Mouse (Mus musculus) urinary bladder, postnatal 25 days (tissue): ENCODE measurements around the gene Gm20683.
A peak's percentile ranks its signal among the peaks of the same experiment; 100 is the strongest.
"Not testable (repeated sequence)": the region's sequence is repeated elsewhere in the genome, so short reads cannot be mapped to it uniquely, and the experiment has no call there.

Experiments
- DNase-seq: peaks from one replicate; pipeline ENCODE4 v3.0.0; 2022; ENCODE audit warnings: low spot score

Gm20683 gene

GRCm38 (mm10) chr17:25874148-25874720 lies 32.7 kb upstream of the Gm20683 start:
- DNase-seq = no peak

GRCm38 (mm10) chr17:25873405-25874147 lies 32.0 kb upstream of the Gm20683 start:
- DNase-seq = no peak

- no peak for DNase-seq
These were observed 31.1 kb upstream of the Gm20683 start for GRCm38 (mm10) chr17:25872676-25873075.

- not testable (repeated sequence) for DNase-seq
These were observed 30.0 kb upstream of the Gm20683 start for GRCm38 (mm10) chr17:25871566-25871965.

GRCm38 (mm10) chr17:25869954-25870353 lies 28.4 kb upstream of the Gm20683 start:
- no peak for DNase-seq

- no peak for DNase-seq
These were observed 27.9 kb upstream of the Gm20683 start for GRCm38 (mm10) chr17:25869498-25869897.

- DNase-seq = peak; percentile 65
These were observed 27.1 kb upstream of the Gm20683 start, which contains the start of gene Mcrip2 for GRCm38 (mm10) chr17:25868601-25869191. TSS of gene Mcrip2 (minus strand) at chr17:25868764.

GRCm38 (mm10) chr17:25867836-25868600 lies 26.5 kb upstream of the Gm20683 start:
- peak; percentile 37 for DNase-seq

GRCm38 (mm10) chr17:25867509-25867835 lies 25.9 kb upstream of the Gm20683 start:
- DNase-seq = no peak

- DNase-seq = no peak
These were observed 24.6 kb upstream of the Gm20683 start for GRCm38 (mm10) chr17:25866172-25866571.

- DNase-seq = no peak
These were observed 23.7 kb upstream of the Gm20683 start for GRCm38 (mm10) chr17:25865288-25865687.

GRCm38 (mm10) chr17:25864311-25864710 lies 22.7 kb upstream of the Gm20683 start:
- DNase-seq = no peak

GRCm38 (mm10) chr17:25863681-25864080 lies 22.1 kb upstream of the Gm20683 start:
- DNase-seq = no peak

GRCm38 (mm10) chr17:25861704-25862612 lies 20.4 kb upstream of the Gm20683 start:
- no peak for DNase-seq

GRCm38 (mm10) chr17:25860832-25861703 lies 19.5 kb upstream of the Gm20683 start, which contains the start of gene Wdr90:
TSS of gene Wdr90 (minus strand) at chr17:25861501.
- peak; percentile 87 for DNase-seq

GRCm38 (mm10) chr17:25860229-25860628 lies 18.7 kb upstream of the Gm20683 start:
- no peak for DNase-seq

- DNase-seq = peak; percentile 92
These were observed 2.9 kb upstream of the Gm20683 start, which contains the start of gene Rhot2 for GRCm38 (mm10) chr17:25844396-25844901. TSS of gene Rhot2 (minus strand) at chr17:25844851.

- no peak for DNase-seq
These were observed 2.3 kb upstream of the Gm20683 start for GRCm38 (mm10) chr17:25843636-25844395.

GRCm38 (mm10) chr17:25843122-25843521 lies 1.6 kb upstream of the Gm20683 start:
- no peak for DNase-seq
